Mouse (Mus musculus): ENCODE data around the gene Syce1l. TPM values are rescaled to one million over a fixed set of nuclear protein-coding genes. Genes with fewer than 3 reads are reported as not detected.

Gene Syce1l
- polyA plus RNA-seq, 1 experiment from 2014 or later: not detected

GRCm38 (mm10) chr8:113665951-113666350 is 22.9 kb downstream of the Syce1l start:
- Histone ChIP-seq H3K9ac (ENCODE audit: low read depth, low read length) (no peak overlapping the region), H3K27ac (ENCODE audit: low read depth, low read length) (no peak overlapping the region), H3K9me3 (ENCODE audit: control insufficient read depth, low read length) (no peaks in the 10 kb centered on the region), H3K27me3 (ENCODE audit: control insufficient read depth, insufficient read depth, low read length) (no peaks in the 10 kb centered on the region), H3K36me3 (ENCODE audit: control insufficient read depth, insufficient read depth, low read length) (no peaks in the 10 kb centered on the region), H3K4me1 (ENCODE audit: control insufficient read depth, insufficient read depth, low read length) (peaks cover 4% of the 10 kb centered on the region; the same call in 1 of the 2 replicates), H3K4me2 (replicated peaks; ENCODE audit: low read depth, low read length) (no peak overlapping the region), H3K4me3 (ENCODE audit: low read length) (no peak overlapping the region)
- no peak for ATAC-seq (ENCODE audit: low FRiP score, low TSS enrichment)
- 66% methylated on average over 8 of the region's 8 CpGs for WGBS

- no peaks in the 10 kb centered on the region for H3K36me3 ChIP-seq (ENCODE audit: control insufficient read depth, insufficient read depth, low read length)
- no peak overlapping the region for H3K4me3 ChIP-seq (ENCODE audit: low read length)
- H3K27me3 ChIP-seq (ENCODE audit: control insufficient read depth, insufficient read depth, low read length): no peaks in the 10 kb centered on the region
- no peak for ATAC-seq (ENCODE audit: low FRiP score, low TSS enrichment)
- H3K4me1 ChIP-seq (ENCODE audit: control insufficient read depth, insufficient read depth, low read length): peaks cover 4% of the 10 kb centered on the region; the same call in 1 of the 2 replicates
- no peaks in the 10 kb centered on the region for H3K9me3 ChIP-seq (ENCODE audit: control insufficient read depth, low read length)
- H3K27ac ChIP-seq (ENCODE audit: low read depth, low read length): no peak overlapping the region
- no peak overlapping the region for H3K9ac ChIP-seq (ENCODE audit: low read depth, low read length)
- H3K4me2 ChIP-seq (replicated peaks; ENCODE audit: low read depth, low read length): no peak overlapping the region
- 37% methylated on average over 16 of the region's 16 CpGs for WGBS
Measured at GRCm38 (mm10) chr8:113666714-113667432, 23.9 kb downstream of the Syce1l start.

GRCm38 (mm10) chr8:113669924-113670323 is 26.9 kb downstream of the Syce1l start:
- no peak for ATAC-seq (ENCODE audit: low FRiP score, low TSS enrichment)
- Histone ChIP-seq H3K36me3 (ENCODE audit: control insufficient read depth, insufficient read depth, low read length) (no peaks in the 10 kb centered on the region), H3K27me3 (ENCODE audit: control insufficient read depth, insufficient read depth, low read length) (no peaks in the 10 kb centered on the region), H3K9ac (ENCODE audit: low read depth, low read length) (no peak overlapping the region), H3K27ac (ENCODE audit: low read depth, low read length) (no peak overlapping the region), H3K4me2 (replicated peaks; ENCODE audit: low read depth, low read length) (no peak overlapping the region), H3K9me3 (ENCODE audit: control insufficient read depth, low read length) (no peaks in the 10 kb centered on the region), H3K4me3 (ENCODE audit: low read length) (no peak overlapping the region), H3K4me1 (ENCODE audit: control insufficient read depth, insufficient read depth, low read length) (peaks cover 4% of the 10 kb centered on the region; the same call in 1 of the 2 replicates)
- 88% methylated on average over 10 of the region's 10 CpGs for WGBS

DNA sequence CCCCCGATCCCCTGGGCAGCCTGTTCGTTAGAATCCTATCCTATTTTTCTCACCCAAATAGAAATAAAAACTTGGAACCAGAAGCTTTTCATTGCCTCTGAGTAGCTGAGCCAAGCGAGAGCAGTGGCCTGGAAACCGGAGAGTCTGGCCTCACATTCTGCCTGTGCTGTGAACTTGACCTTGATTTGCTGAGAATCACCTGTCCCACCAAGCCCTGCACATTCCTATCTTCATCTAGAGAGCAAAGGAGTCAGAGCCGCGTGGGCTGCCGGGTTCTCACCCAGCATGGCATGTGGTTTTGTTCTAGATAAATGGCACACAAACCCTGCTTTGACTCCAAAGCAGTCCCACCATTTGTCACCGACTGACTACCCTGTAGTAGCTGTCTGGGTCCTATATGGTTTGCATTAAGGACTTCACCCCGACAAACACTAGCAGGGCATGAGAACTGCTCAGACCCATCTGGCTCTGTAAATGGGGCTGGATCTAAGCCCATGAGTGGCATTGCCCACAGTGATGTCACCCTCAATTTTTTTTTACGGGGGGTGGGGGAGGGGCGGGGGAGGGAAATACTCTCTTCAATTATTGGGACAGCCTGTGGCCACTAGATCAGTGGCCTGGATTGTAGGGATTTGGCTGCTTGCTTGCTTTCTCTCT is 29.7 kb downstream of the Syce1l start:
- 69% methylated on average over 11 of the region's 11 CpGs for WGBS
- H3K4me2 ChIP-seq (replicated peaks; ENCODE audit: low read depth, low read length): no peak overlapping the region
- H3K9ac ChIP-seq (ENCODE audit: low read depth, low read length): no peak overlapping the region
- H3K4me3 ChIP-seq (ENCODE audit: low read length): no peak overlapping the region
- no peak for ATAC-seq (ENCODE audit: low FRiP score, low TSS enrichment)
- no peak overlapping the region for H3K27ac ChIP-seq (ENCODE audit: low read depth, low read length)
- no peaks in the 10 kb centered on the region for H3K9me3 ChIP-seq (ENCODE audit: control insufficient read depth, low read length)
- H3K36me3 ChIP-seq (ENCODE audit: control insufficient read depth, insufficient read depth, low read length): no peaks in the 10 kb centered on the region
- no peaks in the 10 kb centered on the region for H3K27me3 ChIP-seq (ENCODE audit: control insufficient read depth, insufficient read depth, low read length)
- no peaks in the 10 kb centered on the region for H3K4me1 ChIP-seq (ENCODE audit: control insufficient read depth, insufficient read depth, low read length)

GRCm38 (mm10) chr8:113673300-113673699 is 30.3 kb downstream of the Syce1l start:
- Histone ChIP-seq H3K27ac (ENCODE audit: low read depth, low read length) (no peak overlapping the region), H3K4me2 (replicated peaks; ENCODE audit: low read depth, low read length) (no peak overlapping the region), H3K4me1 (ENCODE audit: control insufficient read depth, insufficient read depth, low read length) (no peaks in the 10 kb centered on the region), H3K9ac (ENCODE audit: low read depth, low read length) (no peak overlapping the region), H3K36me3 (ENCODE audit: control insufficient read depth, insufficient read depth, low read length) (no peaks in the 10 kb centered on the region), H3K27me3 (ENCODE audit: control insufficient read depth, insufficient read depth, low read length) (no peaks in the 10 kb centered on the region), H3K9me3 (ENCODE audit: control insufficient read depth, low read length) (no peaks in the 10 kb centered on the region), H3K4me3 (ENCODE audit: low read length) (no peak overlapping the region)
- whole genome bisulfite sequencing: 63% methylated on average over 3 of the region's 3 CpGs
- ATAC-seq (ENCODE audit: low FRiP score, low TSS enrichment): no peak

GRCm38 (mm10) chr8:113674611-113675010 is 31.6 kb downstream of the Syce1l start:
- no peak overlapping the region for H3K27ac ChIP-seq (ENCODE audit: low read depth, low read length)
- 68% methylated on average over 3 of the region's 3 CpGs for WGBS
- no peak for ATAC-seq (ENCODE audit: low FRiP score, low TSS enrichment)
- no peak overlapping the region for H3K4me3 ChIP-seq (ENCODE audit: low read length)
- H3K27me3 ChIP-seq (ENCODE audit: control insufficient read depth, insufficient read depth, low read length): no peaks in the 10 kb centered on the region
- H3K4me2 ChIP-seq (replicated peaks; ENCODE audit: low read depth, low read length): no peak overlapping the region
- H3K36me3 ChIP-seq (ENCODE audit: control insufficient read depth, insufficient read depth, low read length): no peaks in the 10 kb centered on the region
- H3K9me3 ChIP-seq (ENCODE audit: control insufficient read depth, low read length): no peaks in the 10 kb centered on the region
- no peak overlapping the region for H3K9ac ChIP-seq (ENCODE audit: low read depth, low read length)
- no peaks in the 10 kb centered on the region for H3K4me1 ChIP-seq (ENCODE audit: control insufficient read depth, insufficient read depth, low read length)

GRCm38 (mm10) chr8:113675281-113675680 is 32.3 kb downstream of the Syce1l start:
- Histone ChIP-seq H3K27me3 (ENCODE audit: control insufficient read depth, insufficient read depth, low read length) (no peaks in the 10 kb centered on the region), H3K9me3 (ENCODE audit: control insufficient read depth, low read length) (no peaks in the 10 kb centered on the region), H3K27ac (ENCODE audit: low read depth, low read length) (no peak overlapping the region), H3K4me1 (ENCODE audit: control insufficient read depth, insufficient read depth, low read length) (no peaks in the 10 kb centered on the region), H3K4me2 (replicated peaks; ENCODE audit: low read depth, low read length) (no peak overlapping the region), H3K9ac (ENCODE audit: low read depth, low read length) (no peak overlapping the region), H3K4me3 (ENCODE audit: low read length) (no peak overlapping the region), H3K36me3 (ENCODE audit: control insufficient read depth, insufficient read depth, low read length) (no peaks in the 10 kb centered on the region)
- 89% methylated on average over 2 of the region's 2 CpGs for WGBS
- ATAC-seq (ENCODE audit: low FRiP score, low TSS enrichment): no peak

GRCm38 (mm10) chr8:113676811-113677210 is 33.8 kb downstream of the Syce1l start:
- no peak overlapping the region for H3K4me2 ChIP-seq (replicated peaks; ENCODE audit: low read depth, low read length)
- H3K9me3 ChIP-seq (ENCODE audit: control insufficient read depth, low read length): no peaks in the 10 kb centered on the region
- H3K4me1 ChIP-seq (ENCODE audit: control insufficient read depth, insufficient read depth, low read length): no peaks in the 10 kb centered on the region
- H3K36me3 ChIP-seq (ENCODE audit: control insufficient read depth, insufficient read depth, low read length): no peaks in the 10 kb centered on the region
- no peak overlapping the region for H3K9ac ChIP-seq (ENCODE audit: low read depth, low read length)
- H3K27me3 ChIP-seq (ENCODE audit: control insufficient read depth, insufficient read depth, low read length): no peaks in the 10 kb centered on the region
- whole genome bisulfite sequencing: 97% methylated on average over 1 of the region's 1 CpGs
- no peak for ATAC-seq (ENCODE audit: low FRiP score, low TSS enrichment)
- no peak overlapping the region for H3K27ac ChIP-seq (ENCODE audit: low read depth, low read length)
- no peak overlapping the region for H3K4me3 ChIP-seq (ENCODE audit: low read length)

- no peak overlapping the region for H3K27ac ChIP-seq (ENCODE audit: low read depth, low read length)
- H3K9me3 ChIP-seq (ENCODE audit: control insufficient read depth, low read length): no peaks in the 10 kb centered on the region
- ATAC-seq (ENCODE audit: low FRiP score, low TSS enrichment): no peak
- H3K27me3 ChIP-seq (ENCODE audit: control insufficient read depth, insufficient read depth, low read length): no peaks in the 10 kb centered on the region
- no peak overlapping the region for H3K4me3 ChIP-seq (ENCODE audit: low read length)
- H3K4me2 ChIP-seq (replicated peaks; ENCODE audit: low read depth, low read length): no peak overlapping the region
- no peaks in the 10 kb centered on the region for H3K4me1 ChIP-seq (ENCODE audit: control insufficient read depth, insufficient read depth, low read length)
- no peak overlapping the region for H3K9ac ChIP-seq (ENCODE audit: low read depth, low read length)
- 51% methylated on average over 3 of the region's 3 CpGs for WGBS
- H3K36me3 ChIP-seq (ENCODE audit: control insufficient read depth, insufficient read depth, low read length): no peaks in the 10 kb centered on the region
Measured at GRCm38 (mm10) chr8:113679361-113679760, 36.3 kb downstream of the Syce1l start.
